Comparison of ENCODE assay signal across 10 mouse cellular contexts in genomic region chr9:57942039-57942438, GRCm38 (mm10). TPM values are rescaled to one million over a fixed set of nuclear protein-coding genes. Genes with fewer than 3 reads are reported as not detected.
A peak's percentile ranks its signal among the peaks of the same experiment; 100 is the strongest.
DNase-seq lines count a peak whose midpoint lies in the region; ATAC-seq and TF ChIP-seq lines count a peak whose summit lies in the region.
"Had no signal": no experiment of that assay in that cellular context is flagged by ENCODE, and none has a peak within 500 bp of the region (broad histone marks: within the 10 kb centered on the region; RNA-seq: fewer than 3 reads in every experiment).

No protein-coding gene starts in this region.

- H3K4me2 ChIP-seq in heart, embryonic 15.5 days, result peak overlapping the region; percentile 100
- peak overlapping the region; percentile 63 for H3K4me2 ChIP-seq in forebrain, postnatal 0 days (ENCODE audit: low read depth)
- H3K4me2 ChIP-seq in neural tube, embryonic 15.5 days, result peak overlapping the region; percentile 85

- TF ChIP-seq POLR2A in spleen, adult 2 months (IDR thresholded peaks at IDR 0.05; ENCODE audit: low read depth, low read length), result no peak

- H3K4me1 ChIP-seq in heart, embryonic 15.5 days (replicated peaks), result peaks cover 26% of the 10 kb centered on the region
- peaks cover 27% of the 10 kb centered on the region; the same call in 1 of the 2 replicates for H3K4me1 ChIP-seq in spleen, adult 2 months (ENCODE audit: control insufficient read depth, insufficient read depth, insufficient read length)
- H3K4me1 ChIP-seq in forebrain, postnatal 0 days (ENCODE audit: insufficient read depth), result peaks cover 28% of the 10 kb centered on the region
- peaks cover 56% of the 10 kb centered on the region for H3K4me1 ChIP-seq in neural tube, embryonic 15.5 days

- DNase-seq in heart, postnatal 4 days, result no peak
- DNase-seq in spleen, adult 2 months (ENCODE audit: low read depth in 1 of 2, low spot score in 2 of 2), result no peak
- no peak for DNase-seq in spleen, postnatal 4 days (ENCODE audit: low spot score in 2 of 2)
- no peak for DNase-seq in forebrain, postnatal 0 days
- no peak for DNase-seq in thymus, postnatal 36 days
- DNase-seq: right cerebral cortex, postnatal 25 days had no signal

- no peak for ATAC-seq in heart, embryonic 15.5 days (replicated peaks; ENCODE audit: insufficient number of reproducible peaks, insufficient read depth, low FRiP score, low read depth)
- no peak for ATAC-seq in forebrain, postnatal 0 days
- ATAC-seq in neural tube, embryonic 15.5 days (ENCODE audit: low FRiP score), result no peak
- ATAC-seq in erythroid progenitor cell, adult 5-6 weeks (replicated peaks; ENCODE audit: low FRiP score, poor library complexity, severe bottlenecking), result no peak
- ATAC-seq: CD4-positive, CD25-positive, alpha-beta regulatory T cell, adult 4 months had no signal

- TF ChIP-seq CTCF in spleen, adult 2 months (IDR thresholded peaks at IDR 0.05; ENCODE audit: extremely low read depth, insufficient read depth, insufficient read length, insufficient replicate concordance), result no peak
- no peak for TF ChIP-seq CTCF in forebrain, postnatal 0 days (IDR thresholded peaks at IDR 0.05; ENCODE audit: low read depth)

- H3K9ac ChIP-seq in heart, embryonic 15.5 days, result no peak overlapping the region
- H3K9ac ChIP-seq in forebrain, postnatal 0 days, result peak overlapping the region; percentile 90
- no peak overlapping the region for H3K9ac ChIP-seq in neural tube, embryonic 15.5 days (replicated peaks)

- H3K9me3 ChIP-seq in heart, embryonic 15.5 days (replicated peaks), result no peaks in the 10 kb centered on the region
- H3K9me3 ChIP-seq in forebrain, postnatal 0 days (ENCODE audit: low read length), result no peaks in the 10 kb centered on the region
- no peaks in the 10 kb centered on the region for H3K9me3 ChIP-seq in neural tube, embryonic 15.5 days (replicated peaks)

- no peaks in the 10 kb centered on the region for H3K36me3 ChIP-seq in heart, embryonic 15.5 days
- H3K36me3 ChIP-seq in spleen, adult 2 months (ENCODE audit: control insufficient read depth, insufficient read depth, low read length), result no peaks in the 10 kb centered on the region
- H3K36me3 ChIP-seq in forebrain, postnatal 0 days (ENCODE audit: insufficient read depth), result no peaks in the 10 kb centered on the region; the same call in 1 of the 2 replicates
- no peaks in the 10 kb centered on the region for H3K36me3 ChIP-seq in neural tube, embryonic 15.5 days

- peaks cover 76% of the 10 kb centered on the region for H3K27me3 ChIP-seq in heart, embryonic 15.5 days
- no peaks in the 10 kb centered on the region for H3K27me3 ChIP-seq in spleen, adult 2 months (ENCODE audit: control insufficient read depth, insufficient read depth, low read length)
- no peaks in the 10 kb centered on the region for H3K27me3 ChIP-seq in forebrain, postnatal 0 days (ENCODE audit: insufficient read depth, low read length)
- peaks cover 15% of the 10 kb centered on the region; the same call in 1 of the 2 replicates for H3K27me3 ChIP-seq in neural tube, embryonic 15.5 days (replicated peaks)

- 61% methylated on average over 2 of the region's 2 CpGs for WGBS in heart, embryonic 15.5 days
- WGBS in spleen, adult 2 months, result 84% methylated on average over 2 of the region's 2 CpGs
- WGBS in forebrain, postnatal 0 days, result 57% methylated on average over 2 of the region's 2 CpGs
- 37% methylated on average over 2 of the region's 2 CpGs for WGBS in neural tube, embryonic 15.5 days

- peak overlapping the region; percentile 83 for H3K4me3 ChIP-seq in heart, embryonic 15.5 days
- peak overlapping the region; percentile 11; the same call in 1 of the 2 replicates for H3K4me3 ChIP-seq in spleen, adult 2 months (ENCODE audit: extremely low read depth, insufficient read depth, insufficient read length)
- peak overlapping the region; percentile 93 for H3K4me3 ChIP-seq in forebrain, postnatal 0 days (ENCODE audit: low read depth, low read length)
- H3K4me3 ChIP-seq in neural tube, embryonic 15.5 days (replicated peaks), result peak overlapping the region; percentile 55

- no peak overlapping the region for H3K27ac ChIP-seq in heart, embryonic 15.5 days
- no peak overlapping the region for H3K27ac ChIP-seq in spleen, adult 2 months (ENCODE audit: insufficient read depth, low read length)
- no peak overlapping the region for H3K27ac ChIP-seq in forebrain, postnatal 0 days (ENCODE audit: low read depth, low read length)
- no peak overlapping the region for H3K27ac ChIP-seq in neural tube, embryonic 15.5 days (replicated peaks)

RNA-seq across cellular contexts. Expression of gene Sema7a, which starts 2.1 kb away (rescaled TPM):
- polyA plus RNA-seq in heart, embryonic 15.5 days (2015; fragmentation: Nextera tagmentation; extraction: Ambion mirVana), result 0.58 and 0.66 TPM in 2 replicates
- total RNA-seq in heart, postnatal 4 days (2021), result 10 to 100 TPM; 26.0 to 30.1 TPM
- polyA plus RNA-seq in spleen, adult 2 months (2012; rRNA removed), result 26.1 and 35.7 TPM in 2 replicates
- total RNA-seq in forebrain, postnatal 0 days (2014; rRNA removed), result 27.2 and 43.0 TPM in 2 replicates
- 2.4 and 3.2 TPM in 2 replicates for polyA plus RNA-seq in forebrain, postnatal 0 days (2015; fragmentation: Nextera tagmentation; extraction: Ambion mirVana)
- polyA plus RNA-seq in neural tube, embryonic 15.5 days (2015; fragmentation: Nextera tagmentation; extraction: Ambion mirVana), result 2.0 and 2.9 TPM in 2 replicates
- total RNA-seq in erythroid progenitor cell, adult 5-6 weeks (2015; ENCODE audit: low replicate concordance), result 0.42 TPM in 1 of 2 replicates, not detected in the other
- total RNA-seq in erythroid progenitor cell, adult 5-6 weeks (2017; ENCODE audit: low replicate concordance), result 0.64 TPM in 1 of 2 replicates, not detected in the other
- polyA plus RNA-seq: CD4-positive, CD25-positive, alpha-beta regulatory T cell, adult 4 months had no signal

RNA-seq across cellular contexts. Expression of gene Ubl7, which starts 31.3 kb away (rescaled TPM):
- 100 and 102 TPM in 2 replicates for polyA plus RNA-seq in heart, embryonic 15.5 days (2015; fragmentation: Nextera tagmentation; extraction: Ambion mirVana)
- total RNA-seq in heart, postnatal 4 days (2021), result 10 to 100 TPM; 66.3 to 66.5 TPM
- 88.3 and 131 TPM in 2 replicates for polyA plus RNA-seq in spleen, adult 2 months (2012; rRNA removed)
- 81.7 and 92.6 TPM in 2 replicates for total RNA-seq in forebrain, postnatal 0 days (2014; rRNA removed)
- polyA plus RNA-seq in forebrain, postnatal 0 days (2015; fragmentation: Nextera tagmentation; extraction: Ambion mirVana), result 152 and 155 TPM in 2 replicates
- 158 and 175 TPM in 2 replicates for polyA plus RNA-seq in neural tube, embryonic 15.5 days (2015; fragmentation: Nextera tagmentation; extraction: Ambion mirVana)
- total RNA-seq in erythroid progenitor cell, adult 5-6 weeks (2015; ENCODE audit: low replicate concordance), result 16.2 and 33.1 TPM in 2 replicates
- 13.8 and 15.0 TPM in 2 replicates for total RNA-seq in erythroid progenitor cell, adult 5-6 weeks (2017; ENCODE audit: low replicate concordance)

Comparison
In these comparisons a context has a peak if more than half of its experiments do, and no peak if none do; other contexts are left out.
1. H3K4me3 ChIP-seq: peak in every context shown above with its lines; median percentile 93 in forebrain, postnatal 0 days; 83 in heart, embryonic 15.5 days; 55 in neural tube, embryonic 15.5 days; 11 in spleen, adult 2 months.